Mouse (Mus musculus): Measurements from ENCODE around the gene Wwox. TPM values are rescaled to one million over a fixed set of nuclear protein-coding genes. Genes with fewer than 3 reads are reported as not detected.
A peak's percentile ranks its signal among the peaks of the same experiment; 100 is the strongest.

The Wwox gene
- polyA plus RNA-seq, 1 experiment from 2014 or later = 11.6 TPM

DNA sequence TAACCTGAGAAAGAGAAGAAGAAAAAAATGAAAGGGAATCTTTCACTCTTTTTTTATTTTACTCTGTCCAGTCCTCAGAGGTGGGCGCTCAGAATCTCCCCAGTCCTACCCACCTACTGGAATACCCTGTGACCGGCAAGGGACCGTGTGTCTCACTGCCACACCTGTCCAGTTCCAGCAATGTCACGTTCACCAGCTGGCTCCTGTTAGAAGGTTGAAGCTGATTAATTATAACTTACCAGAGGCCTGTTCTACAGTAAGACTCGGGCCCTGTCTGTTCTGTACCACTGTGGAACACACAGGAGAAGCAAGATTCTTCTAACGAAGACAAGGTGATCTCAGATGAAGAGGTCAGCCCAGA, 334.9 kb downstream of the Wwox start:
- peak overlapping the region; percentile 38 for H3K4me2 ChIP-seq (replicated peaks; ENCODE audit: low read depth, low read length)
- H3K27ac ChIP-seq (ENCODE audit: low read length) = 0 out of 2 replicates have a peak overlapping the region, but pooled peaks have one; percentile 33
- no peaks in the 10 kb centered on the region for H3K9me3 ChIP-seq (ENCODE audit: low read length)
- no peak overlapping the region for H3K4me3 ChIP-seq (ENCODE audit: low read depth, low read length)
- no peak overlapping the region for H3K9ac ChIP-seq (replicated peaks; ENCODE audit: low read depth)
- no peak for TF ChIP-seq EP300 (IDR thresholded peaks at IDR 0.05)
- H3K36me3 ChIP-seq (ENCODE audit: insufficient read depth, low read length) = no peaks in the 10 kb centered on the region
- WGBS = 55% methylated on average over 6 of the region's 6 CpGs
- H3K4me1 ChIP-seq (ENCODE audit: insufficient read depth, low read depth, low read length) = peaks cover 5% of the 10 kb centered on the region; the same call in 1 of the 2 replicates
- no peaks in the 10 kb centered on the region; the same call in 1 of the 2 replicates for H3K27me3 ChIP-seq (replicated peaks; ENCODE audit: insufficient read depth, low read length)
- ATAC-seq (no peak), DNase-seq (ENCODE audit: low spot score) (no peak)

DNA sequence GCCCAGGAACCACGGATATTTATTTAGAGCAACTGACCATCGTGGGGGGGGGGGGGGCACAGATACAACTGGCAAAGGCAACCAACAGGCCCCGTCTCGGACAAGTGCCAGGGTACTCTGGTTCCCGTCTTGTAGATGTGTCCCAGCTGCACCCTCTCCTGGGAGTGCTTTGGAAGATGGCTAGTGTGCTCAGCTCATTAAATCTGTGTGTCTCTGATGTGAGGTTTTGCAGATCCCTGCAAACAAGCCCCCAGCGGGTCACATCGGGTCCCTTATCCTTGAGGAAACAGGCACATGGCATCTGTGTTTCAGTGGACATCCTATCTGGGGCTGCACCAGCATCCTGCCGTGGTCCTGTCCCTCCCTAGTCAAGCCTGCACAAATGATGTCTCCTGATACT, 336.1 kb downstream of the Wwox start:
- no peaks in the 10 kb centered on the region; the same call in 1 of the 2 replicates for H3K27me3 ChIP-seq (replicated peaks; ENCODE audit: insufficient read depth, low read length)
- no peaks in the 10 kb centered on the region for H3K9me3 ChIP-seq (ENCODE audit: low read length)
- TF ChIP-seq CTCF (IDR thresholded peaks at IDR 0.05) (no peak), EP300 (IDR thresholded peaks at IDR 0.05) (no peak)
- DNase-seq (ENCODE audit: low spot score) (no peak), ATAC-seq (no peak)
- no peak overlapping the region for H3K4me3 ChIP-seq (ENCODE audit: low read depth, low read length)
- peaks cover 5% of the 10 kb centered on the region; the same call in 1 of the 2 replicates for H3K4me1 ChIP-seq (ENCODE audit: insufficient read depth, low read depth, low read length)
- no peak overlapping the region for H3K27ac ChIP-seq (ENCODE audit: low read length)
- 55% methylated on average over 8 of the region's 8 CpGs for WGBS
- H3K4me2 ChIP-seq (replicated peaks; ENCODE audit: low read depth, low read length) = no peak overlapping the region
- no peak overlapping the region for H3K9ac ChIP-seq (replicated peaks; ENCODE audit: low read depth)
- no peaks in the 10 kb centered on the region for H3K36me3 ChIP-seq (ENCODE audit: insufficient read depth, low read length)

DNA sequence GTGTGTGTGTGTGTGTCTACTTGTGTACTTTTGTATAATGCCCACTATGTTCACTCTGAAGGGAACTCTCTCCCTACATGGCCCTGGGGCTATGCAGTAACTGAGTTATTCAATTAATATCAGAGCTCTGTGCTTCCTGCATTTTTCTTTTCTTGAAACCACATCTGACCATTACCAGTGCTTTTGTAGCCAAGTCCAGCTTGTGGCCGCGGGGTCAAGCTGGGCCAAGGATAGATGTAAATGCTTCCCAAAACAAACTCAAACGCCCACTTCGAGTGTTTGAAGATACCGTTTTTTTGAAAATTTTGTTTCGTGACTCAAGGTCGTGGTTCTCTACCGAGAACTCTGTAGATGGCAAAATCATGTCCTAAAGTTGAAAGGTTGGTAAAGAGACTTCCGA, 337.2 kb downstream of the Wwox start:
- WGBS = 81% methylated on average over 9 of the region's 9 CpGs
- Histone ChIP-seq H3K4me1 (ENCODE audit: insufficient read depth, low read depth, low read length) (peaks cover 5% of the 10 kb centered on the region; the same call in 1 of the 2 replicates), H3K36me3 (ENCODE audit: insufficient read depth, low read length) (no peaks in the 10 kb centered on the region), H3K4me3 (ENCODE audit: low read depth, low read length) (no peak overlapping the region), H3K9me3 (ENCODE audit: low read length) (no peaks in the 10 kb centered on the region), H3K4me2 (replicated peaks; ENCODE audit: low read depth, low read length) (no peak overlapping the region), H3K9ac (replicated peaks; ENCODE audit: low read depth) (no peak overlapping the region), H3K27ac (ENCODE audit: low read length) (no peak overlapping the region), H3K27me3 (replicated peaks; ENCODE audit: insufficient read depth, low read length) (no peaks in the 10 kb centered on the region)
- ATAC-seq (no peak), DNase-seq (ENCODE audit: low spot score) (no peak)
- TF ChIP-seq EP300 (IDR thresholded peaks at IDR 0.05) = no peak
- no peak for TF ChIP-seq CTCF (IDR thresholded peaks at IDR 0.05)

DNA sequence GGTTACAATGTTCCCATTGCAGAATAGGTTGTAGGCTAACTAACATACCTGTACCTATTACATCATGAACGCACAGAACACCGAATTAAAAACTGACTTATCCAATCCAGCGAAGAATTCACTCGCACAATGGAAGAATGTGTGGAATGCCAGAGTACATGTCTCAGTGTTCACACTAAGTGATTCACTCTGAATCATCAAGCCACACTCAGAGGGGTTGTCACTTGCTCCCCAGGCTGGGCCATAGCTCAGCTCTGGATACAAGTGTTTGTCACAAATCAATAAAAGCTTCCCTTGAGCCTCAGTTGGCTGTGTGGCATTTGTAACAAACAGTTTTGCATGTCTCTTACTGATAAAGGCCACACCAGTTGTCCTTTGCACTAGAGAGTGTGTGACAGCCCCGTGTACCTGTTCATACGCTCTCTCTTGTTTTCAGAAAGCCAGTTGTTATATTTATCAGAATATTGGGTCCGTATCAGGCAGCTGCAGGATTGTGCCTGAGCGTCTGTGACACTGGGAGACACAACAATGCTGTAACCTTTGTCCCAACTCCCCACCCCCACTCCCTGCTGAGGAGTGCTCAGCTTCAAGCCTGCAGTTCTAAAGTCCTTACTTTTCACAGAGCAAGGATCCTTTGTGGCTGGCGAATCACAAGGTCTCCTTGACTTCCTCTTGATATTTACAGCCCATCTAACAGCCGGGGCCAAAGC, 338.0 kb downstream of the Wwox start:
- Histone ChIP-seq H3K36me3 (ENCODE audit: insufficient read depth, low read length) (no peaks in the 10 kb centered on the region), H3K9ac (replicated peaks; ENCODE audit: low read depth) (no peak overlapping the region), H3K27ac (ENCODE audit: low read length) (no peak overlapping the region), H3K9me3 (ENCODE audit: low read length) (no peaks in the 10 kb centered on the region), H3K4me1 (ENCODE audit: insufficient read depth, low read depth, low read length) (peaks cover 5% of the 10 kb centered on the region; the same call in 1 of the 2 replicates), H3K27me3 (replicated peaks; ENCODE audit: insufficient read depth, low read length) (no peaks in the 10 kb centered on the region), H3K4me2 (replicated peaks; ENCODE audit: low read depth, low read length) (no peak overlapping the region), H3K4me3 (ENCODE audit: low read depth, low read length) (no peak overlapping the region)
- peak; percentile 33 for DNase-seq (ENCODE audit: low spot score)
- ATAC-seq = no peak
- WGBS = 42% methylated on average over 10 of the region's 10 CpGs
- TF ChIP-seq CTCF (IDR thresholded peaks at IDR 0.05) (no peak), EP300 (IDR thresholded peaks at IDR 0.05) (peak; percentile 42)

GRCm38 (mm10) chr8:114779002-114779401, 339.5 kb downstream of the Wwox start:
- Histone ChIP-seq H3K27ac (ENCODE audit: low read length) (no peak overlapping the region), H3K4me1 (ENCODE audit: insufficient read depth, low read depth, low read length) (peaks cover 5% of the 10 kb centered on the region; the same call in 1 of the 2 replicates), H3K9ac (replicated peaks; ENCODE audit: low read depth) (no peak overlapping the region), H3K4me3 (ENCODE audit: low read depth, low read length) (no peak overlapping the region), H3K9me3 (ENCODE audit: low read length) (no peaks in the 10 kb centered on the region), H3K27me3 (replicated peaks; ENCODE audit: insufficient read depth, low read length) (no peaks in the 10 kb centered on the region), H3K4me2 (replicated peaks; ENCODE audit: low read depth, low read length) (no peak overlapping the region), H3K36me3 (ENCODE audit: insufficient read depth, low read length) (no peaks in the 10 kb centered on the region)
- WGBS = 83% methylated on average over 9 of the region's 9 CpGs
- no peak for ATAC-seq
- TF ChIP-seq CTCF (IDR thresholded peaks at IDR 0.05) (no peak), EP300 (IDR thresholded peaks at IDR 0.05) (no peak)
- DNase-seq (ENCODE audit: low spot score) = no peak

DNA sequence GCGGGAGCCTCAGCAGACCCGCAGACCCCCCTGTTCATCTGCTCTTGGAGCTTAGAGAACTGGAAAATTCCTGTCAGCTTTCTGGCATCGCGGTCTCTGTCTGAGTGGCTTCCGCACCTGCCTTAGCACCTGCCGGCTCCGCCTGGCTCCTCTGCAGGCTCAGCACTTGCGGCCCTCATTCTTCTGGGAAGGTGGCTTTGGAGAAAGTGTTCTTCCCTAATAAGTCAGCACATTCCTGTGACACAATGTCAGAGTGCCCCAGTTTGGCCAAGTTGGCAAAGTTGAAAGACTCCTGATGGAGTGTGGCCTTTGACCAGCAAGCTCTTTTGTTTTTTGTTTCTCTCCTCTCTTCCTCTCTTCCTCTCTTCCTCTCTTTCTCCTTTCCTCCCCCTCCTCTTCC, 343.9 kb downstream of the Wwox start:
- no peak for TF ChIP-seq EP300 (IDR thresholded peaks at IDR 0.05)
- TF ChIP-seq CTCF (IDR thresholded peaks at IDR 0.05) = no peak
- Histone ChIP-seq H3K27ac (ENCODE audit: low read length) (no peak overlapping the region), H3K9me3 (ENCODE audit: low read length) (no peaks in the 10 kb centered on the region), H3K27me3 (replicated peaks; ENCODE audit: insufficient read depth, low read length) (no peaks in the 10 kb centered on the region), H3K4me1 (ENCODE audit: insufficient read depth, low read depth, low read length) (no peaks in the 10 kb centered on the region), H3K4me3 (ENCODE audit: low read depth, low read length) (no peak overlapping the region), H3K36me3 (ENCODE audit: insufficient read depth, low read length) (no peaks in the 10 kb centered on the region), H3K4me2 (replicated peaks; ENCODE audit: low read depth, low read length) (no peak overlapping the region), H3K9ac (replicated peaks; ENCODE audit: low read depth) (no peak overlapping the region)
- WGBS = 58% methylated on average over 8 of the region's 8 CpGs
- ATAC-seq (no peak), DNase-seq (ENCODE audit: low spot score) (peak; percentile 26)

All from lung, postnatal 0 days (tissue).